Mouse (Mus musculus) heart, postnatal 0 days (tissue): ENCODE measurements around the gene Zfp213.

Experiments used
- CTCF ChIP-seq: IDR thresholded peaks from 2 replicates; pipeline ENCODE4 v1.5.1; 2016; ENCODE audit warnings: antibody characterized with exemption, control low read depth, low read depth
- EP300 ChIP-seq: IDR thresholded peaks from 2 replicates; pipeline ENCODE4 v1.6.1; 2016; ENCODE audit warnings: antibody characterized with exemption, low read depth

DNA sequence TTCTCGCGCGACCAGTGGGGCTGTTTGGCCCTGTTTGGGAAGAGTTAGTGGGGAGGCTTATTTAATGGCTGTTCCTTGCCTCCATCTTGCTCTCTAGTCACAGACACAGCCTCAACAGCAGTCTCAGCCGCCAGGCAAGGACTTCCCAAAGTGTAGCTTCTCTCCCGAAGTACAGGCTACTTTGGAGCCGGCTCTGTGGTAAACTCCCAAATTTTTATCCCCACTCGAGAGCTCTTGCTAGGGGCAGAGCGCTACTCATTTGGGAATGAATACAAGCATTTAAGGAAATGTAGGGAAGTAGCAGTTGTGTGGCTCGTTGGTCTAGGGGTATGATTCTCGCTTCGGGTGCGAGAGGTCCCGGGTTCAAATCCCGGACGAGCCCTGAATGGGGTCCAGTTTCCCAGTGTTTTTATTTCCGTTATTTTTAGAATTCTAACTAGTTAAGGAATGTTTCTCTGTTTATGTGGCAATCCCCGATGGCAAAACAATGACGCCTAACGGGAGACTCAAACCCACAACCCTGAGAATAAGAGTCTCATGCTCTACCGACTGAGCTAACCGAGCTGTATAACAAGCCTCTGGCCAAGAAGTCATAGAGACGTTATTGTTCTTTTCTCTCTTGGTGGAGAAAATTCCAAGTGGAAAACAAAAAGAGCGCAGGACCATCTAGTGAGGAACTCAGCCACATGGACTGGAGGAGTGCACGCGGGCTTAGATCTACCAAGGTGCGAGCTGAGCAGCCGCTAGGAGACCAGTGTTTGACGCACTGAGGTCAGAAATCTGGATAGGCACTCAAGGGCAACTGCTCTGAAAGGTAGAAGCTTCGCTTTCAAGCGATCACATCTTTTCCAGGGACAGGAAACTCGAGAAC, 23.2 kb downstream of the Zfp213 start:
- TF ChIP-seq CTCF (no peak), EP300 (no peak)
